Comparison of ENCODE assay signal across 7 mouse cellular contexts in the genomic region with DNA sequence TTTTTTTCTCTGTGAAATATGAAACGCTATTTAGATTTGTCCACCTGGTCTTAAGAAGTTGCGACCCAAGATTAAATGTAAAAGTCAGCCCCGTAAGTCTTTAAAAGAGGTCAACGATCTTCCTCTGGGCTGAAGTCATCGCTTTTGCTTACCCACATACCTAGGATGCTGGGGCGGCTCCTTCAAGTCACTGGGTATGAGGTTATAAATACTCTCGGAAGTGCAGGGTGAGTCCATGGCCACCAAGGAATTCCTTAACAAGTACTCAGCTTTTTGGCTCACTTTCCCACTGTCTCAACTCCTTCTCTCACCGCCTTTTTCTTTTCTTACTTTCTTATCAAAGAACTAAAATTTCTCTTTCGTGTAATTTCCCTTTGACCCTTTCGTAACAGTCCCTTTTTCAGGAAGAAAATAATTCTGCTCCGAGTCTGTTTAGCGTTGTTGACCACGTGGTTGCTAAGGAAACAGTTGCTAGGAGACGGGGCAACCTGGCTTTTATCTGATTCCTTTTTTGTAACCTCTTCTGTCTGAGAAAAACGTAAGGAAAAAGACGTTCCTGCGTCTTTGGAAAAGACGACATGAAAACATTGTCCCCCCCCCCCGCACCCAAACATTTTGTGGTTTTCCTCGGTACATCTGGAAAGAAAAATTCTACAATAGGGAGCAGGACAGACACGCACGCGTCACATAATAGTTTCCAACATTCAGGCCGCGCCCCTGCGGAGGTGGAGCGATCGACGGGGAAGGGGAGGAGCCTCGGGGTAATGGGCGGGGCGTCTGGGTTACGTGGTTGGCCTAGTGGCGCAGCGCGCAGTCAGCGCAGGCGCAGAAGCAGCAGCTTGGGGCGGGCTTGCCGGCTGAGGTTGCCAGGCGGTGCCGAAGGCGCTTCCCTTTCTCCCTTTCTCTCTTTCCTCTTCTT. TPM values are rescaled to one million over a fixed set of nuclear protein-coding genes. Genes with fewer than 3 reads are reported as not detected.
DNase-seq lines count a peak whose midpoint lies in the region; ATAC-seq and TF ChIP-seq lines count a peak whose summit lies in the region.

A gene (minus strand): TSS at position 454 of the 919 bp plus-strand sequence.
A gene (plus strand): TSS at position 813 of the 919 bp plus-strand sequence.

- no peaks in the 10 kb centered on the region for H3K9me3 ChIP-seq in embryonic facial prominence, embryonic 10.5 days
- H3K9me3 ChIP-seq in intestine, postnatal 0 days (ENCODE audit: control insufficient read depth), result no peaks in the 10 kb centered on the region
- H3K9me3 ChIP-seq in midbrain, embryonic 12.5 days, result no peaks in the 10 kb centered on the region

- H3K4me3 ChIP-seq in embryonic facial prominence, embryonic 10.5 days, result peak within 1 kb of the TSS; percentile 76
- peak within 1 kb of the TSS; percentile 61 for H3K4me3 ChIP-seq in intestine, postnatal 0 days (ENCODE audit: low read depth, low read length)
- H3K4me3 ChIP-seq in midbrain, embryonic 12.5 days, result peak within 1 kb of the TSS; percentile 71
- H3K4me3 ChIP-seq in small intestine, adult 2 months (ENCODE audit: low read depth, low read length), result peak within 1 kb of the TSS; percentile 79

- TF ChIP-seq POLR2A in small intestine, adult 2 months (IDR thresholded peaks at IDR 0.05; ENCODE audit: low read depth, low read length), result peak; percentile 86

- no peak for TF ChIP-seq CTCF in intestine, postnatal 0 days (IDR thresholded peaks at IDR 0.05; ENCODE audit: low read depth)
- no peak for TF ChIP-seq CTCF in small intestine, adult 2 months (IDR thresholded peaks at IDR 0.05; ENCODE audit: extremely low read depth, insufficient read length, insufficient replicate concordance, low read depth, low read length)

- H3K27me3 ChIP-seq in embryonic facial prominence, embryonic 10.5 days (replicated peaks; ENCODE audit: low read depth, poor library complexity, severe bottlenecking), result no peaks in the 10 kb centered on the region
- H3K27me3 ChIP-seq in intestine, postnatal 0 days (replicated peaks; ENCODE audit: control insufficient read depth, insufficient read depth, low read length), result no peaks in the 10 kb centered on the region
- no peaks in the 10 kb centered on the region; the same call in 1 of the 2 replicates for H3K27me3 ChIP-seq in midbrain, embryonic 12.5 days
- no peaks in the 10 kb centered on the region for H3K27me3 ChIP-seq in small intestine, adult 2 months (ENCODE audit: control insufficient read depth, insufficient read depth, low read length)

- H3K36me3 ChIP-seq in embryonic facial prominence, embryonic 10.5 days (replicated peaks), result no peaks in the 10 kb centered on the region
- H3K36me3 ChIP-seq in intestine, postnatal 0 days (ENCODE audit: control insufficient read depth, insufficient read depth), result no peaks in the 10 kb centered on the region
- no peaks in the 10 kb centered on the region for H3K36me3 ChIP-seq in midbrain, embryonic 12.5 days
- no peaks in the 10 kb centered on the region for H3K36me3 ChIP-seq in small intestine, adult 2 months (ENCODE audit: control insufficient read depth, insufficient read depth, low read length)

- WGBS in embryonic facial prominence, embryonic 10.5 days, result 3% methylated on average over 43 of the region's 43 CpGs
- WGBS in intestine, postnatal 0 days, result under 1% methylated on average over 43 of the region's 43 CpGs
- 3% methylated on average over 43 of the region's 43 CpGs for WGBS in midbrain, embryonic 12.5 days
- WGBS in small intestine, adult 2 months, result under 1% methylated on average over 43 of the region's 43 CpGs

- intact Hi-C loops in left cerebral cortex, postnatal 4 days (cut with DNase I), result no loop called here

- peak; percentile 99 for DNase-seq in adrenal gland, postnatal 10 days
- peak; percentile 98 for DNase-seq in embryonic facial prominence, embryonic 10.5 days (ENCODE audit: low spot score)
- peak; percentile 60 for DNase-seq in gonadal fat pad, adult 2 months (ENCODE audit: low read depth)
- DNase-seq in left cerebral cortex, postnatal 4 days, result peak; percentile 99

- H3K4me1 ChIP-seq in embryonic facial prominence, embryonic 10.5 days, result peaks cover 14% of the 10 kb centered on the region
- no peaks in the 10 kb centered on the region for H3K4me1 ChIP-seq in intestine, postnatal 0 days (replicated peaks; ENCODE audit: control insufficient read depth, insufficient read depth, low read length)
- peaks cover 16% of the 10 kb centered on the region for H3K4me1 ChIP-seq in midbrain, embryonic 12.5 days
- peaks cover 2% of the 10 kb centered on the region; the same call in 1 of the 2 replicates for H3K4me1 ChIP-seq in small intestine, adult 2 months (ENCODE audit: control insufficient read depth, insufficient read depth, insufficient read length, low read length)

- H3K9ac ChIP-seq in intestine, postnatal 0 days (ENCODE audit: low read depth, low read length), result peak within 1 kb of the TSS; percentile 28
- H3K9ac ChIP-seq in midbrain, embryonic 12.5 days (replicated peaks), result peak within 1 kb of the TSS; percentile 77

- peak; percentile 98 for ATAC-seq in intestine, postnatal 0 days
- peak; percentile 99 for ATAC-seq in midbrain, embryonic 12.5 days (ENCODE audit: low FRiP score, low read depth)

- H3K27ac ChIP-seq in embryonic facial prominence, embryonic 10.5 days (replicated peaks), result peak within 1 kb of the TSS; percentile 84
- H3K27ac ChIP-seq in intestine, postnatal 0 days (ENCODE audit: low read depth, low read length), result peak within 1 kb of the TSS; percentile 23; the same call in 1 of the 2 replicates
- peak within 1 kb of the TSS; percentile 71 for H3K27ac ChIP-seq in midbrain, embryonic 12.5 days (replicated peaks)
- peak within 1 kb of the TSS; percentile 51 for H3K27ac ChIP-seq in small intestine, adult 2 months (ENCODE audit: insufficient read depth, low read depth, low read length)

- peak within 1 kb of the TSS; percentile 65 for H3K4me2 ChIP-seq in intestine, postnatal 0 days (replicated peaks; ENCODE audit: low read depth)
- peak within 1 kb of the TSS; percentile 74 for H3K4me2 ChIP-seq in midbrain, embryonic 12.5 days (replicated peaks)

RNA-seq across cellular contexts. Expression of the first gene that starts in this region (rescaled TPM):
- 1 to 10 TPM; 1.0 to 1.6 TPM for total RNA-seq in adrenal gland, postnatal 10 days (2021)
- polyA plus RNA-seq in embryonic facial prominence, embryonic 10.5 days (2016; fragmentation: Nextera tagmentation; extraction: Ambion mirVana), result 0.16 and 0.62 TPM in 2 replicates
- polyA plus RNA-seq in gonadal fat pad, adult 2 months (2012; rRNA removed), result 0.39 and 1.4 TPM in 2 replicates
- 2.8 and 3.2 TPM in 2 replicates for polyA plus RNA-seq in intestine, postnatal 0 days (2015; fragmentation: Nextera tagmentation; extraction: Ambion mirVana)
- total RNA-seq in left cerebral cortex, postnatal 4 days (2021), result 1 to 10 TPM; 4.1 to 4.9 TPM
- 1.1 and 1.2 TPM in 2 replicates for polyA plus RNA-seq in midbrain, embryonic 12.5 days (2016; fragmentation: Nextera tagmentation; extraction: Ambion mirVana)
- 0.09 TPM in 1 of 2 replicates, not detected in the other for polyA plus RNA-seq in small intestine, adult 2 months (2012; rRNA removed)

RNA-seq across cellular contexts. Expression of the second gene that starts in this region (rescaled TPM):
- 1 to 10 TPM; 5.7 to 7.6 TPM for total RNA-seq in adrenal gland, postnatal 10 days (2021)
- polyA plus RNA-seq in embryonic facial prominence, embryonic 10.5 days (2016; fragmentation: Nextera tagmentation; extraction: Ambion mirVana), result 10.0 and 10.3 TPM in 2 replicates
- 5.9 and 6.2 TPM in 2 replicates for polyA plus RNA-seq in gonadal fat pad, adult 2 months (2012; rRNA removed)
- 3.3 and 3.9 TPM in 2 replicates for polyA plus RNA-seq in intestine, postnatal 0 days (2015; fragmentation: Nextera tagmentation; extraction: Ambion mirVana)
- total RNA-seq in left cerebral cortex, postnatal 4 days (2021), result 10 to 100 TPM; 19.4 to 20.0 TPM
- 20.9 and 22.6 TPM in 2 replicates for polyA plus RNA-seq in midbrain, embryonic 12.5 days (2016; fragmentation: Nextera tagmentation; extraction: Ambion mirVana)
- polyA plus RNA-seq in small intestine, adult 2 months (2012; rRNA removed), result 0.98 and 2.4 TPM in 2 replicates

Comparison
In these comparisons a context has a peak if more than half of its experiments do, and no peak if none do; other contexts are left out.
1. Peak in every context shown above with its lines: DNase-seq, ATAC-seq, H3K4me3 ChIP-seq and H3K27ac ChIP-seq.
2. H3K27ac ChIP-seq: peak in every context shown above with its lines; median percentile 84 in embryonic facial prominence, embryonic 10.5 days; 71 in midbrain, embryonic 12.5 days; 51 in small intestine, adult 2 months; 23 in intestine, postnatal 0 days.